Mouse (Mus musculus): Measurements from ENCODE around the gene Ccnt1. TPM values are rescaled to one million over a fixed set of nuclear protein-coding genes. Genes with fewer than 3 reads are reported as not detected.

Gene Ccnt1
- polyA plus RNA-seq (2012; rRNA removed): 6.7 TPM in 2 replicates

GRCm38 (mm10) chr15:98570873-98571538 lies at the start of gene Ccnt1, which contains the start of gene 4930415O20Rik:
Ccnt1 (minus strand) TSS chr15:98570923.
4930415O20Rik (plus strand) TSS chr15:98571004.

GRCm38 (mm10) chr15:98609331-98610130 lies 38.8 kb upstream of the Ccnt1 start, which contains the start of gene Adcy6:
Adcy6 (minus strand) TSS chr15:98610076.

GRCm38 (mm10) chr15:98533881-98534627 lies 36.7 kb downstream of the Ccnt1 start, which contains the start of gene Kansl2:
Kansl2 (minus strand) TSS chr15:98534264.

GRCm38 (mm10) chr15:98492102-98492501 lies 78.6 kb downstream of the Ccnt1 start, which contains the start of gene Olfr279:
Olfr279 (plus strand) TSS chr15:98492402.

Other genes with a start within 250 kb of the Ccnt1 start
- gene Olfr284, start 229.9 kb downstream of the Ccnt1 start, polyA plus RNA-seq (2012; rRNA removed): not detected in 2 replicates
- gene Olfr283, start 190.0 kb downstream of the Ccnt1 start, polyA plus RNA-seq (2012; rRNA removed): not detected in 2 replicates
- not detected in 2 replicates for gene Olfr282, start 139.7 kb downstream of the Ccnt1 start, polyA plus RNA-seq (2012; rRNA removed)
- gene Olfr281, start 118.3 kb downstream of the Ccnt1 start, polyA plus RNA-seq (2012; rRNA removed): not detected in 2 replicates
- not detected in 2 replicates for gene OR5BS1P, start 101.0 kb downstream of the Ccnt1 start, polyA plus RNA-seq (2012; rRNA removed)
- gene Lalba, start 88.2 kb downstream of the Ccnt1 start, polyA plus RNA-seq (2012; rRNA removed): not detected in 2 replicates
- gene Olfr279, start 78.5 kb downstream of the Ccnt1 start, polyA plus RNA-seq (2012; rRNA removed): not detected in 2 replicates
- 19.0 and 19.6 TPM in 2 replicates for gene Kansl2, start 36.7 kb downstream of the Ccnt1 start, polyA plus RNA-seq (2012; rRNA removed)
- gene 4930415O20Rik, start 81 bp upstream of the Ccnt1 start, polyA plus RNA-seq (2012; rRNA removed): 0.06 TPM in 1 of 2 replicates, not detected in the other
- gene Adcy6, start 39.2 kb upstream of the Ccnt1 start, polyA plus RNA-seq (2012; rRNA removed): 14.0 and 17.8 TPM in 2 replicates
- gene Cacnb3, start 59.9 kb upstream of the Ccnt1 start, polyA plus RNA-seq (2012; rRNA removed): 1.2 TPM in 2 replicates
- 16.7 and 18.6 TPM in 2 replicates for gene Ddx23, start 92.0 kb upstream of the Ccnt1 start, polyA plus RNA-seq (2012; rRNA removed)
- 1.9 and 2.1 TPM in 2 replicates for gene Rnd1, start 106.5 kb upstream of the Ccnt1 start, polyA plus RNA-seq (2012; rRNA removed)
- 0.03 and 0.04 TPM in 2 replicates for gene Ccdc65, start 137.3 kb upstream of the Ccnt1 start, polyA plus RNA-seq (2012; rRNA removed)
- 136 and 198 TPM in 2 replicates for gene Fkbp11, start 157.3 kb upstream of the Ccnt1 start, polyA plus RNA-seq (2012; rRNA removed)
- 17.4 and 22.0 TPM in 2 replicates for gene Arf3, start 192.3 kb upstream of the Ccnt1 start, polyA plus RNA-seq (2012; rRNA removed)
- 0.03 and 0.07 TPM in 2 replicates for gene Wnt10b, start 207.2 kb upstream of the Ccnt1 start, polyA plus RNA-seq (2012; rRNA removed)
- gene Wnt1, start 218.9 kb upstream of the Ccnt1 start, polyA plus RNA-seq (2012; rRNA removed): not detected in 2 replicates
- gene Ddn, start 238.6 kb upstream of the Ccnt1 start, polyA plus RNA-seq (2012; rRNA removed): 0.01 and 0.02 TPM in 2 replicates

All from liver, embryonic 18 days (tissue).